ENCODE assay signal across 8 mouse cellular contexts in genomic region chr9:70848135-70848770, GRCm38 (mm10).
DNase-seq lines count a peak whose midpoint lies in the region; ATAC-seq and TF ChIP-seq lines count a peak whose summit lies in the region.

No protein-coding gene starts in this region.

- H3K36me3 ChIP-seq in forebrain, embryonic 14.5 days (ENCODE audit: control insufficient read depth, insufficient read depth, low read length), result no peaks in the 10 kb centered on the region
- H3K36me3 ChIP-seq in forebrain, embryonic 11.5 days (ENCODE audit: control insufficient read depth, insufficient read depth, low read length), result no peaks in the 10 kb centered on the region
- no peaks in the 10 kb centered on the region for H3K36me3 ChIP-seq in forebrain, postnatal 0 days (ENCODE audit: insufficient read depth)
- no peaks in the 10 kb centered on the region for H3K36me3 ChIP-seq in hindbrain, embryonic 10.5 days

- no peak overlapping the region for H3K4me3 ChIP-seq in forebrain, embryonic 14.5 days (ENCODE audit: low read depth, low read length)
- no peak overlapping the region for H3K4me3 ChIP-seq in forebrain, embryonic 11.5 days (ENCODE audit: low read depth, low read length)
- no peak overlapping the region for H3K4me3 ChIP-seq in forebrain, postnatal 0 days (ENCODE audit: low read depth, low read length)
- no peak overlapping the region for H3K4me3 ChIP-seq in hindbrain, embryonic 10.5 days

- H3K4me1 ChIP-seq in forebrain, embryonic 14.5 days (ENCODE audit: control insufficient read depth, insufficient read depth, low read length), result no peaks in the 10 kb centered on the region; the same call in 1 of the 2 replicates
- H3K4me1 ChIP-seq in forebrain, embryonic 11.5 days (replicated peaks; ENCODE audit: control insufficient read depth, insufficient read depth, low read length), result peaks cover 2% of the 10 kb centered on the region; the same call in 1 of the 2 replicates
- peaks cover 10% of the 10 kb centered on the region; the same call in 1 of the 2 replicates for H3K4me1 ChIP-seq in forebrain, postnatal 0 days (ENCODE audit: insufficient read depth)
- H3K4me1 ChIP-seq in hindbrain, embryonic 10.5 days (replicated peaks), result peaks cover 6% of the 10 kb centered on the region

- WGBS in forebrain, embryonic 14.5 days, result 42% methylated on average over 10 of the region's 10 CpGs
- WGBS in forebrain, embryonic 11.5 days, result 66% methylated on average over 10 of the region's 10 CpGs
- WGBS in forebrain, postnatal 0 days, result 36% methylated on average over 10 of the region's 10 CpGs
- 61% methylated on average over 10 of the region's 10 CpGs for WGBS in hindbrain, embryonic 10.5 days

- no peak overlapping the region for H3K9ac ChIP-seq in forebrain, embryonic 14.5 days (ENCODE audit: low read length)
- H3K9ac ChIP-seq in forebrain, embryonic 11.5 days (ENCODE audit: low read length), result no peak overlapping the region
- no peak overlapping the region for H3K9ac ChIP-seq in forebrain, postnatal 0 days

- DNase-seq in forebrain, embryonic 14.5 days (ENCODE audit: low spot score), result peak; percentile 70
- DNase-seq in forebrain, embryonic 11.5 days (ENCODE audit: low spot score), result no peak
- peak; percentile 82 for DNase-seq in 416B (ENCODE audit: low read depth)
- peak; percentile 49 for DNase-seq in forebrain, postnatal 0 days
- DNase-seq in layer of hippocampus, postnatal 10 days (ENCODE audit: low spot score in 2 of 2), result peak; percentile 40 to 56
- DNase-seq in lung, postnatal 14 days, result peak; percentile 38
- no peak for DNase-seq in B cell, adult 2 months
- DNase-seq in hindbrain, embryonic 10.5 days (ENCODE audit: low spot score), result no peak

- H3K4me2 ChIP-seq in forebrain, embryonic 14.5 days (ENCODE audit: low read length), result no peak overlapping the region
- H3K4me2 ChIP-seq in forebrain, embryonic 11.5 days (ENCODE audit: low read depth, low read length, severe bottlenecking), result no peak overlapping the region
- H3K4me2 ChIP-seq in forebrain, postnatal 0 days (ENCODE audit: low read depth), result 0 out of 2 replicates have a peak overlapping the region, but pooled peaks have one; percentile 1

- TF ChIP-seq CTCF in forebrain, postnatal 0 days (IDR thresholded peaks at IDR 0.05; ENCODE audit: low read depth), result no peak; the same call in 1 of the 2 replicates

- no peaks in the 10 kb centered on the region for H3K27me3 ChIP-seq in forebrain, embryonic 14.5 days (replicated peaks; ENCODE audit: control insufficient read depth, insufficient read depth, low read length)
- no peaks in the 10 kb centered on the region for H3K27me3 ChIP-seq in forebrain, embryonic 11.5 days (ENCODE audit: control insufficient read depth, insufficient read depth, low read length)
- H3K27me3 ChIP-seq in forebrain, postnatal 0 days (ENCODE audit: insufficient read depth, low read length), result no peaks in the 10 kb centered on the region
- no peaks in the 10 kb centered on the region for H3K27me3 ChIP-seq in hindbrain, embryonic 10.5 days (ENCODE audit: insufficient read depth, poor library complexity, severe bottlenecking)

- no peak for ATAC-seq in forebrain, embryonic 14.5 days
- ATAC-seq in forebrain, embryonic 11.5 days (replicated peaks; ENCODE audit: low FRiP score), result no peak
- ATAC-seq in forebrain, postnatal 0 days, result peak; percentile 79

- H3K9me3 ChIP-seq in forebrain, embryonic 14.5 days (replicated peaks; ENCODE audit: control insufficient read depth, low read length), result no peaks in the 10 kb centered on the region
- H3K9me3 ChIP-seq in forebrain, embryonic 11.5 days (ENCODE audit: control insufficient read depth, low read length), result no peaks in the 10 kb centered on the region
- H3K9me3 ChIP-seq in forebrain, postnatal 0 days (ENCODE audit: low read length), result no peaks in the 10 kb centered on the region
- H3K9me3 ChIP-seq in hindbrain, embryonic 10.5 days, result no peaks in the 10 kb centered on the region

- H3K27ac ChIP-seq in forebrain, embryonic 14.5 days (ENCODE audit: low read depth, low read length), result no peak overlapping the region
- no peak overlapping the region for H3K27ac ChIP-seq in forebrain, embryonic 11.5 days (ENCODE audit: low read depth, low read length)
- H3K27ac ChIP-seq in forebrain, postnatal 0 days (ENCODE audit: low read depth, low read length), result no peak overlapping the region
- no peak overlapping the region for H3K27ac ChIP-seq in hindbrain, embryonic 10.5 days

Comparison
In these comparisons a context has a peak if more than half of its experiments do, and no peak if none do; other contexts are left out.
1. DNase-seq: peak in forebrain, embryonic 14.5 days (single experiment), 416B (single experiment), forebrain, postnatal 0 days (single experiment), layer of hippocampus, postnatal 10 days (2 of 2) and lung, postnatal 14 days (single experiment); none in forebrain, embryonic 11.5 days (single experiment), B cell, adult 2 months (0 of 2) and hindbrain, embryonic 10.5 days (single experiment).